Mouse (Mus musculus): ENCODE measurements around the gene Pex6. TPM values are rescaled to one million over a fixed set of nuclear protein-coding genes. Genes with fewer than 3 reads are reported as not detected.
A peak's percentile ranks its signal among the peaks of the same experiment; 100 is the strongest.

Gene Pex6
- polyA plus RNA-seq, 1 experiment from 2014 or later, result 20.2 TPM

DNA sequence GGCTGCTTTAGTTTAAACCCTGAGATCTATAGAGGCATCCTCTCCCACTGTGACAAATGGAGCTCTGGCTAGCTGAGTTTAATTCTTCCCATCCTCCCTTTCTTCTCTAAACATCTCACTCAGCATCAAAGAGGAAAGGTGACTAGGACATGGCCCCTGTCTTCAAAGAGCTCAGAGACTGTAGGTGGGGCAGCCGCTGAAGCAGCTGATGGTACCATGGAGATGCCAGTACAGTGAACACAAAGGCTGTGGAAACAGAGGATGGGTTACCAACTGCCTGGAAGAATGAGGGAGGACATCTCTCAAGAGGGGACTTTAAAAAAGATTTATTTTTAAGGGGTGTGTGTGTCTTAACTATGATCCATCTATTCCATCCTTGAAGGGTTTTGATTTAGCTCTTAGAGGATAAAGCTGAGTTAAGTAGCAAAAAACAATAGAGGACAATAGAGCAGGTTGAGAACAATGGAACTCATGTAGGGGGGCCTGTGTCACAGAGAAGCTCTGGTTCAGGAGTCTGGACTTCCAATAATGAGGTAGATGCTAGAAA, 16.7 kb upstream of the Pex6 start:
- Histone ChIP-seq H3K4me1 (ENCODE audit: control insufficient read depth, insufficient read depth, low read length) (no peaks in the 10 kb centered on the region), H3K27me3 (ENCODE audit: control insufficient read depth, insufficient read depth, low read length) (no peaks in the 10 kb centered on the region), H3K4me2 (ENCODE audit: low read length) (no peak overlapping the region), H3K4me3 (replicated peaks; ENCODE audit: low read depth, low read length) (no peak overlapping the region), H3K27ac (replicated peaks; ENCODE audit: low read depth, low read length) (no peak overlapping the region), H3K36me3 (ENCODE audit: control insufficient read depth, insufficient read depth, low read length) (peaks cover 15% of the 10 kb centered on the region), H3K9ac (replicated peaks; ENCODE audit: low read length) (no peak overlapping the region), H3K9me3 (ENCODE audit: control insufficient read depth, low read length) (no peaks in the 10 kb centered on the region)
- whole genome bisulfite sequencing, result 54% methylated on average over 1 of the region's 1 CpGs
- DNase-seq (no peak), ATAC-seq (ENCODE audit: low FRiP score, low TSS enrichment) (no peak)

DNA sequence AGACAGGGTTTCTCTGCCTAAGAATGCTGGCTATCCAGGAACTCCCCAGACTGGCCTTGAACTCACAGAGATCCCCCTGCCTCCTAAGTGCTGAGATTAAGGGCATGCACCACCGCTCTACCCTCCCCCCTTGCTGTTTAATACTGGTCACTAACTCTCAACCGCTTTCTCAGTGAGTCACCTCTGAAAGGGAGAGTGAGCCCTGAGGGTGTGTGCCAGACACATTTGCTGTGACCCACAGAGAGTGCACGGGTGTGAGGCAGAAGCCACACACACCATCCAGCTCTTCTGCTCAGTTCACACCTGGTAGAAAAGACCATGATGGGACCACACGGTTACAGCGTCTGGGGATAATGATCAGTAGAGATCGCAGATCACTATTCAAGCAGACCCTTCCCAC, 12.7 kb upstream of the Pex6 start:
- peaks cover 7% of the 10 kb centered on the region for H3K4me1 ChIP-seq (ENCODE audit: control insufficient read depth, insufficient read depth, low read length)
- no peak overlapping the region for H3K9ac ChIP-seq (replicated peaks; ENCODE audit: low read length)
- ATAC-seq (ENCODE audit: low FRiP score, low TSS enrichment) (no peak), DNase-seq (no peak)
- H3K27me3 ChIP-seq (ENCODE audit: control insufficient read depth, insufficient read depth, low read length), result no peaks in the 10 kb centered on the region
- no peak overlapping the region for H3K4me2 ChIP-seq (ENCODE audit: low read length)
- no peaks in the 10 kb centered on the region for H3K9me3 ChIP-seq (ENCODE audit: control insufficient read depth, low read length)
- peaks cover 22% of the 10 kb centered on the region for H3K36me3 ChIP-seq (ENCODE audit: control insufficient read depth, insufficient read depth, low read length)
- WGBS, result 94% methylated on average over 6 of the region's 6 CpGs
- H3K4me3 ChIP-seq (replicated peaks; ENCODE audit: low read depth, low read length), result no peak overlapping the region
- H3K27ac ChIP-seq (replicated peaks; ENCODE audit: low read depth, low read length), result no peak overlapping the region

DNA sequence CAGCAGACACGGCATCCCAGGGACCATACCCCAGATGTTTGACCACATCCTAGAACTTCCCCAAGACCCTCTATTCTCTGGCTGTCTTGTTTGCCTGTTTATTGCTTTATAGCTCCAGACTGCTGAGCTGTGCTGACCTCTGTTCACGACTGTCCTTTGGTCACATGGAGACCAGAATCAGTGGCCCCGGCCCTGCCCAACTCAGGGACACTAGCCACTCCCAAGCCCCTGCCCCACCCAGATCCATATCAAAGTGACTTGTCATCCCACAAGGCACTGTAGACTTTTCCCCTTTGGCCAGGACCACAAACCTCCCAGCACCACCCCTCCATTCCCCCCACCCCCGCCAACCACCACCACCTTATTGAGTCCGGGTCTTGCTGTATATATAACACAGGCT, 12.0 kb upstream of the Pex6 start:
- H3K4me3 ChIP-seq (replicated peaks; ENCODE audit: low read depth, low read length), result no peak overlapping the region
- no peak overlapping the region for H3K4me2 ChIP-seq (ENCODE audit: low read length)
- ATAC-seq (ENCODE audit: low FRiP score, low TSS enrichment) (no peak), DNase-seq (no peak)
- peaks cover 22% of the 10 kb centered on the region for H3K36me3 ChIP-seq (ENCODE audit: control insufficient read depth, insufficient read depth, low read length)
- no peaks in the 10 kb centered on the region for H3K27me3 ChIP-seq (ENCODE audit: control insufficient read depth, insufficient read depth, low read length)
- H3K4me1 ChIP-seq (ENCODE audit: control insufficient read depth, insufficient read depth, low read length), result peaks cover 14% of the 10 kb centered on the region
- H3K9me3 ChIP-seq (ENCODE audit: control insufficient read depth, low read length), result no peaks in the 10 kb centered on the region
- 86% methylated on average over 5 of the region's 5 CpGs for WGBS
- H3K9ac ChIP-seq (replicated peaks; ENCODE audit: low read length), result no peak overlapping the region
- no peak overlapping the region for H3K27ac ChIP-seq (replicated peaks; ENCODE audit: low read depth, low read length)

DNA sequence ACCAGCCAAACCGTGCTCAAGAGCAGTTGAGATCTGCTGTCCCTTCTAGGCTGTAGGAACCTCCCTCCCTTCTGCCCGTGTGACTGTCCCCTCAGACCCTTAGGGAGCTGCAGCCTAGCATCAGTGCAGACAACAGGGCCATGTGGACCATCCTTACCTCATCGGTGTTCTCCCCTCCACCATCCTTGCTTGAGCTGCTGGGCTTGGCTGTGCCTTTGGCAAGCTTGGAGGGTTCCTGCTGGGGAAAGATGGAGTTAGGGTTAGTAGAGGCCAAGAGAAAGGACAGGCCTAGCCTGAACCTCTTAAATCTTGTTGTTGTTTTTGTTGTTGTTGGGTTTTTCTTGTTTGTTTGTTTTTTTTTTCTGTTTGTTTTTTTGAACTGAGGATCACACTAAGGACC, 11.4 kb upstream of the Pex6 start:
- Histone ChIP-seq H3K27ac (replicated peaks; ENCODE audit: low read depth, low read length) (no peak overlapping the region), H3K4me2 (ENCODE audit: low read length) (no peak overlapping the region), H3K4me3 (replicated peaks; ENCODE audit: low read depth, low read length) (no peak overlapping the region), H3K9me3 (ENCODE audit: control insufficient read depth, low read length) (no peaks in the 10 kb centered on the region), H3K27me3 (ENCODE audit: control insufficient read depth, insufficient read depth, low read length) (no peaks in the 10 kb centered on the region), H3K4me1 (ENCODE audit: control insufficient read depth, insufficient read depth, low read length) (peaks cover 14% of the 10 kb centered on the region), H3K36me3 (ENCODE audit: control insufficient read depth, insufficient read depth, low read length) (peaks cover 22% of the 10 kb centered on the region), H3K9ac (replicated peaks; ENCODE audit: low read length) (no peak overlapping the region)
- DNase-seq (no peak), ATAC-seq (ENCODE audit: low FRiP score, low TSS enrichment) (no peak)
- 91% methylated on average over 3 of the region's 3 CpGs for WGBS

DNA sequence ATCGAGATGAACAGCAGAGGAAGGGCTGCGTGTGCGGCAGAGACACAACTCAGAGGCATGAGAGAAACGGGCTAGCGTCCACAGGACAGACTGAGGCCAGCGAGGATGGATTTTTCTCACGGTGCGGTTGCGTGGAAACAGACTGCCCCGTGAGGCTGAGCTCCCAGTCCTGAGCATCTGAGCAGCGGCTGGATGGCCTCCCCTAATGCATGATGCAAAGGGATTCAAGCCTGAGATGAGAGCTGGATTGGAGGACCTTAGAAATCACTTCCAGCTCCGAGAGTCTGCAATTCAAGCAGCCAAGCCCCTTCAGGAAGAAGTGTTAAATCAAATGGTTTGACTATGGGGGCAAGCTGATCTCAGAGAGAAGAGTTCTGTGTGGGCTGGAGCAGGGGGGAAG, 9.8 kb upstream of the Pex6 start:
- no peak overlapping the region for H3K27ac ChIP-seq (replicated peaks; ENCODE audit: low read depth, low read length)
- H3K4me2 ChIP-seq (ENCODE audit: low read length), result peak overlapping the region; percentile 12; the same call in 1 of the 2 replicates
- peaks cover 22% of the 10 kb centered on the region for H3K36me3 ChIP-seq (ENCODE audit: control insufficient read depth, insufficient read depth, low read length)
- H3K27me3 ChIP-seq (ENCODE audit: control insufficient read depth, insufficient read depth, low read length), result no peaks in the 10 kb centered on the region
- DNase-seq (no peak), ATAC-seq (ENCODE audit: low FRiP score, low TSS enrichment) (no peak)
- peaks cover 18% of the 10 kb centered on the region for H3K4me1 ChIP-seq (ENCODE audit: control insufficient read depth, insufficient read depth, low read length)
- WGBS, result 76% methylated on average over 12 of the region's 12 CpGs
- H3K9ac ChIP-seq (replicated peaks; ENCODE audit: low read length), result no peak overlapping the region
- H3K9me3 ChIP-seq (ENCODE audit: control insufficient read depth, low read length), result no peaks in the 10 kb centered on the region
- H3K4me3 ChIP-seq (replicated peaks; ENCODE audit: low read depth, low read length), result no peak overlapping the region

DNA sequence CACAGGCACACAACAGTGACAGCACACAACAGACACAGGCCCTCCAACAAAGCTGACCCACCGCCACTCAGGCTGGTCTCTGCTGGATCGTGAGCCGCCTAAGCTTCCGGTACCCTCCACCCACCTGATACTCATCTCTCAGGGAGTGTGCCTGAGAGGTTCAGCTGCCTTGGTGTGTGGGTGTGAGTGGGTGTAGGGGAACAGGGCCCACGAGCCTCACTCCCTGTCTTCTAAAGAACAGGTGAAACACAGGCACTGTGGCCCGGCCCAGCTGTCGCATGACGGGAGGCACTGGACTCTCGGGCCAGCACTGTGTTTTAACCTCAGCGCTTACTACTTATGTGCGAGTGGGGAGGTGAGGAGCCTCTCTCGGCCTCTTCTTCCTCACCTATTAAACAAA, 9.2 kb upstream of the Pex6 start:
- no peak overlapping the region for H3K4me3 ChIP-seq (replicated peaks; ENCODE audit: low read depth, low read length)
- peaks cover 18% of the 10 kb centered on the region for H3K4me1 ChIP-seq (ENCODE audit: control insufficient read depth, insufficient read depth, low read length)
- no peak overlapping the region for H3K4me2 ChIP-seq (ENCODE audit: low read length)
- peaks cover 22% of the 10 kb centered on the region for H3K36me3 ChIP-seq (ENCODE audit: control insufficient read depth, insufficient read depth, low read length)
- H3K9ac ChIP-seq (replicated peaks; ENCODE audit: low read length), result no peak overlapping the region; the same call in 1 of the 2 replicates
- ATAC-seq (ENCODE audit: low FRiP score, low TSS enrichment) (no peak), DNase-seq (no peak)
- no peak overlapping the region for H3K27ac ChIP-seq (replicated peaks; ENCODE audit: low read depth, low read length)
- no peaks in the 10 kb centered on the region for H3K9me3 ChIP-seq (ENCODE audit: control insufficient read depth, low read length)
- 89% methylated on average over 12 of the region's 12 CpGs for WGBS
- no peaks in the 10 kb centered on the region for H3K27me3 ChIP-seq (ENCODE audit: control insufficient read depth, insufficient read depth, low read length)

DNA sequence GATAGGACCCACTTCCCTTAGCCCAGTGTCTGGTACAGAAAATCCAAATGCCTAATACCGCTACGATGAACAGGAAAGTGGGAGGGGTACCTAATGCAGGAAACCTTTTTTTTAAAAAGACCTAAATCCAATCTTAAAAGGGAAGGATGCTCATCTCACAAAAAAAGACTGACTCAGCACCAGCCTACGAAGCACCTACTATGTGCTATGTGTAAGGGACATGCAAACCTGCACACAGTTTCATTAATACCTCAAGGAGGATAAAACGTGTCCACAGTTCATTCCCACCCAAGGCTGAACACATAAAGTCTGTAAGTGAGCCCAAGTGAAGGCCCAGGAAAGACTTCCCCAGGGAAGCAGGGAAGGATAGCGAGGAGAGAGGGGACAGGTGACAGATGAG, 8.8 kb upstream of the Pex6 start:
- no peaks in the 10 kb centered on the region for H3K9me3 ChIP-seq (ENCODE audit: control insufficient read depth, low read length)
- peak overlapping the region; percentile 96; the same call in 1 of the 2 replicates for H3K4me3 ChIP-seq (replicated peaks; ENCODE audit: low read depth, low read length)
- H3K9ac ChIP-seq (replicated peaks; ENCODE audit: low read length), result peak overlapping the region; percentile 52; the same call in 1 of the 2 replicates
- peak overlapping the region; percentile 71 for H3K4me2 ChIP-seq (ENCODE audit: low read length)
- no peaks in the 10 kb centered on the region for H3K27me3 ChIP-seq (ENCODE audit: control insufficient read depth, insufficient read depth, low read length)
- WGBS, result 91% methylated on average over 5 of the region's 5 CpGs
- H3K36me3 ChIP-seq (ENCODE audit: control insufficient read depth, insufficient read depth, low read length), result peaks cover 22% of the 10 kb centered on the region
- ATAC-seq (ENCODE audit: low FRiP score, low TSS enrichment) (no peak), DNase-seq (no peak)
- no peak overlapping the region for H3K27ac ChIP-seq (replicated peaks; ENCODE audit: low read depth, low read length)
- peaks cover 18% of the 10 kb centered on the region for H3K4me1 ChIP-seq (ENCODE audit: control insufficient read depth, insufficient read depth, low read length)

DNA sequence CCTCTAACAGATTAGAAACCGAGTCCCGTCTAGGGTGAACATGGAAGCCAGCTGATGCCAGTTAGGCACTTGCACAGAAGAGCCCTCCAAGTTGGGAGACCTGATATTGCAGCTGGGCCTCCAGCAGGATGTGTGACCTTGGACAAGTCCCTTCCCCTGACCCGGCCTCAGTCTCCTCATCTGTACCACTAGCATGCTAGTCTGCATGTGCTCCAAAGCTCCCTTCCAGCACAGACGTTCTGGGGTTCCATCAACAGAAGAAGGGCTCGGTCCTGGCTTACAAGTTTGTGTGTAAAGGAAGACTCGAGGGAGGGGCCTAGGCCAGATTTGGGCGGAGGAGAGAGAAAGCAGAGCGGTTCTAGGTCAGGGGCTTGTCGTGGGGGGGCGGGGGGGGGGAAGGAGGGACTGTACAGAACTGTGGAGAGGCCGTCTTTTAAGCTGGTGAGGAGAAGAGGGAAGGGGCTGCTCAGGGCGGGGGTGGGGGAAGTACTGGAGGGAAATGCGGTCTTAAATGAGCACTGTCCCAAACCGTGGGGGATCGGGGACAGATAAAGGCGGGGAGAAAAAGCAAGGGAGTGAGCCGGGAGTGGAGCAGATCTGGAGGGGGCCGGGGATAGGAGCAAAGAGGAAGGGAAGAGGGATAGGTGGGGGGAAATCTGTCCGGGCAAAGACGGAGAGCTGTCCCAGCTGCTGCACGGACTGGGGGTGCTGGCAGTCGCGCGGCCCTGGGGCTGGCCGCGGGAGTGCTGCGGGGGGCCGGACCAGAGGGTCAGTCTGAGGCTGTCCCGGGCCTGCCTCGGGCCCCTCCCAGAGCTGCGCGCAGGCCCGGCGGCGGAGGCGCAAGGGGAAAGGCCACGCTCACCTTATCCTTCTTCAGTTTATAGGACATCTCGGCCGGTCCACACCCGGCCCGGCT, 7.0 kb upstream of the Pex6 start:
- Histone ChIP-seq H3K27ac (replicated peaks; ENCODE audit: low read depth, low read length) (peak overlapping the region; percentile 91), H3K36me3 (ENCODE audit: control insufficient read depth, insufficient read depth, low read length) (peaks cover 10% of the 10 kb centered on the region), H3K9me3 (ENCODE audit: control insufficient read depth, low read length) (no peaks in the 10 kb centered on the region), H3K4me1 (ENCODE audit: control insufficient read depth, insufficient read depth, low read length) (peaks cover 18% of the 10 kb centered on the region), H3K9ac (replicated peaks; ENCODE audit: low read length) (peak overlapping the region; percentile 84), H3K4me3 (replicated peaks; ENCODE audit: low read depth, low read length) (peak overlapping the region; percentile 96), H3K27me3 (ENCODE audit: control insufficient read depth, insufficient read depth, low read length) (no peaks in the 10 kb centered on the region), H3K4me2 (ENCODE audit: low read length) (peak overlapping the region; percentile 71)
- ATAC-seq (ENCODE audit: low FRiP score, low TSS enrichment), result no peak; the same call in 1 of the 2 replicates
- WGBS, result 4% methylated on average over 40 of the region's 41 CpGs
- peak; percentile 38 for DNase-seq

Data from midbrain, embryonic 14.5 days (tissue).